In the genomic region with DNA sequence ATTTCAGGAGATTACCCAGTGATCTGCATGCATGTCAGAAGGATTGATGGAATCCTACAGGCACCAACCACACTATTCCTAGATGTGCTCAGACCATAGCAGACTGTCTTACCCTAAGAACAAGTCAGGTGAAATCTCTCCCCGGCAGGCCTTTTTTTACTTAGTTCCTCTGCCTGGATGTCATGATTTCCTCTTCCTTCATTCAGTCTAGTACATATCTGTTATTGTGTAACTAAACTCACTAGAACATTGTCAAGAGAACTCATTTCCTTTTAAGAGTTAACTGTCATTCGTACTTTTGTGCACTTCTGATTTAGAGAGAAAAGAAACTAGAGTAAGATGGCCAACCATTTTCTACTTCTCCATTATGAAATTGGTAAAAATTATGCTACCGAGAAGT, we compare ENCODE assay signal across 30 mouse cellular contexts. TPM values are rescaled to one million over a fixed set of nuclear protein-coding genes. Genes with fewer than 3 reads are reported as not detected.
DNase-seq lines count a peak whose midpoint lies in the region; ATAC-seq and TF ChIP-seq lines count a peak whose summit lies in the region.
"Had no signal": no experiment of that assay in that cellular context is flagged by ENCODE, and none has a peak within 500 bp of the region (broad histone marks: within the 10 kb centered on the region; RNA-seq: fewer than 3 reads in every experiment).

No protein-coding gene starts in this region.

- peaks cover 99% of the 10 kb centered on the region for H3K79me2 ChIP-seq in macrophage (ENCODE audit: inconsistent target)

- no peak for TF ChIP-seq CTCF in lung, postnatal 0 days (IDR thresholded peaks at IDR 0.05)

- no peak for ATAC-seq in lung, postnatal 0 days
- ATAC-seq: forebrain, embryonic 15.5 days had no signal

- H3K9ac ChIP-seq in lung, postnatal 0 days (replicated peaks; ENCODE audit: low read depth) = no peak overlapping the region
- H3K9ac ChIP-seq: embryonic facial prominence, embryonic 15.5 days; forebrain, embryonic 15.5 days; hindbrain, embryonic 12.5 days; kidney, embryonic 15.5 days; neural tube, embryonic 12.5 days had no signal

- H3K4me2 ChIP-seq in lung, postnatal 0 days (replicated peaks; ENCODE audit: low read depth, low read length) = no peak overlapping the region
- H3K4me2 ChIP-seq: embryonic facial prominence, embryonic 15.5 days; forebrain, embryonic 15.5 days; heart, embryonic 11.5 days; hindbrain, embryonic 12.5 days; kidney, embryonic 15.5 days; neural tube, embryonic 12.5 days had no signal

- H3K4me3 ChIP-seq in lung, postnatal 0 days (ENCODE audit: low read depth, low read length) = no peak overlapping the region
- no peak overlapping the region for H3K4me3 ChIP-seq in macrophage (ENCODE audit: inconsistent target)
- H3K4me3 ChIP-seq: embryonic facial prominence, embryonic 15.5 days; forebrain, embryonic 15.5 days; hindbrain, embryonic 12.5 days; kidney, embryonic 15.5 days; left cerebral cortex, adult 2 months; limb, embryonic 10.5 days; neural tube, embryonic 12.5 days had no signal

- peak; percentile 16 for DNase-seq in lung, postnatal 0 days (ENCODE audit: low spot score)
- DNase-seq in lung, postnatal 14 days = no peak
- peak; percentile 45 for DNase-seq in adipocyte (ENCODE audit: low spot score)
- DNase-seq in thymus, postnatal 4 days = no peak
- no peak for DNase-seq in cerebellum, adult 9-10 months
- DNase-seq in thymus, postnatal 14 days = no peak
- DNase-seq: adrenal gland, postnatal 36 days; cerebellum, adult 2 months; cerebellum, postnatal 36 days; gastrocnemius, postnatal 10 days; heart, adult 11 months; heart, postnatal 10 days; kidney, adult 11 months; kidney, postnatal 4 days; layer of hippocampus, adult 9-11 months; liver; lung, postnatal 10 days; midbrain, embryonic 14.5 days; retina, postnatal 1 day; right cerebral cortex, postnatal 25 days had no signal

- H3K27me3 ChIP-seq in lung, postnatal 0 days (replicated peaks; ENCODE audit: insufficient read depth, low read length) = no peaks in the 10 kb centered on the region
- H3K27me3 ChIP-seq: embryonic facial prominence, embryonic 15.5 days; forebrain, embryonic 15.5 days; hindbrain, embryonic 12.5 days; kidney, embryonic 15.5 days; neural tube, embryonic 12.5 days had no signal

- H3K27ac ChIP-seq in lung, postnatal 0 days (ENCODE audit: low read length) = no peak overlapping the region
- H3K27ac ChIP-seq in macrophage = peak overlapping the region; percentile 42
- H3K27ac ChIP-seq: embryonic facial prominence, embryonic 15.5 days; forebrain, embryonic 15.5 days; hindbrain, embryonic 12.5 days; kidney, embryonic 15.5 days; left cerebral cortex, adult 2 months; limb, embryonic 10.5 days; neural tube, embryonic 12.5 days; stomach, postnatal 0 days had no signal

- H3K9me3 ChIP-seq in lung, postnatal 0 days (ENCODE audit: low read length) = no peaks in the 10 kb centered on the region
- H3K9me3 ChIP-seq: embryonic facial prominence, embryonic 15.5 days; forebrain, embryonic 15.5 days; hindbrain, embryonic 12.5 days; kidney, embryonic 15.5 days; limb, embryonic 10.5 days; neural tube, embryonic 12.5 days had no signal

- H3K36me3 ChIP-seq in lung, postnatal 0 days (ENCODE audit: insufficient read depth, low read length) = no peaks in the 10 kb centered on the region
- peaks cover 16% of the 10 kb centered on the region for H3K36me3 ChIP-seq in macrophage (ENCODE audit: inconsistent target)

- 65% methylated on average over 3 of the region's 3 CpGs for WGBS in lung, postnatal 0 days
- 4% methylated on average over 3 of the region's 3 CpGs for WGBS in macrophage (ENCODE audit: missing documents)

- no peaks in the 10 kb centered on the region for H3K4me1 ChIP-seq in lung, postnatal 0 days (ENCODE audit: insufficient read depth, low read depth, low read length)
- H3K4me1 ChIP-seq: embryonic facial prominence, embryonic 15.5 days; forebrain, embryonic 15.5 days; hindbrain, embryonic 12.5 days; kidney, embryonic 15.5 days; limb, embryonic 10.5 days; neural tube, embryonic 12.5 days had no signal

- TF ChIP-seq EP300 in lung, postnatal 0 days (IDR thresholded peaks at IDR 0.05) = no peak

RNA-seq across cellular contexts. Expression of a gene that starts 43.6 kb away (rescaled TPM):
- polyA plus RNA-seq in lung, postnatal 0 days (2015; fragmentation: Nextera tagmentation; extraction: Ambion mirVana) = 7.5 and 8.4 TPM in 2 replicates
- 100 to 1,000 TPM in 25 of 26 experiments, 10 to 100 TPM in 1; 97.5 to 343 (median 222) TPM for total RNA-seq in macrophage (2018; cell fraction: chromatin; rRNA removed)
- total RNA-seq in macrophage (2018; cell fraction: cytosol; rRNA removed) = 100 to 1,000 TPM in 6 of 26 experiments, 10 to 100 TPM in 20; 65.1 to 115 (median 80.9) TPM
- total RNA-seq in macrophage (2018; cell fraction: nucleus; rRNA removed) = 100 to 1,000 TPM; 117 to 361 (median 218) TPM
- 22.3 to 28.6 TPM (median 28.3 TPM) in 3 replicates for polyA plus RNA-seq in macrophage (2018)

Comparison
In these comparisons a context has a peak if more than half of its experiments do, and no peak if none do; other contexts are left out.
1. DNase-seq: peak in lung, postnatal 0 days (single experiment) and adipocyte (single experiment); none in lung, postnatal 14 days (single experiment), thymus, postnatal 4 days (single experiment), cerebellum, adult 9-10 months (single experiment) and thymus, postnatal 14 days (single experiment).